In the genomic region with DNA sequence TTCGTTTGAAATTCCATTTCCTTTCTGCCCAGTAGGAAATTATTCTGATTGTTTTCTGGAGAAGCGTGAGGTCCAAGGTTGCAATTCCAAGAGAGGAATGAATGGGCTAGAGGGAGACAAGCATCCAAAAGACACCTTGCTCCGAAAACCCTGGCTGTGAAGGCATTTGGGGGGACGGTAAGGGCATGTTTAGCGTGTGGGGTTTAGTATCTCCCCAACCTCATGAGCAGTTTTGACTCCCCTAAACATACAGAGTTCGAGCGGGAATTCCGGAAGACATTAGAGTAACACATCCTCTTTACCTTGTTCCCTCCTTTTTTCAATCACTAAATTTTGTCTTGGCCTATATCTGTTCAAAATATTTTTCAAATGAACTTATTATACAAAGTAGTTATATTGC, we compare ENCODE assay signal across 8 mouse cellular contexts. TPM values are rescaled to one million over a fixed set of nuclear protein-coding genes. Genes with fewer than 3 reads are reported as not detected.
DNase-seq lines count a peak whose midpoint lies in the region; ATAC-seq and TF ChIP-seq lines count a peak whose summit lies in the region.

No protein-coding gene starts in this region.

- peaks cover 4% of the 10 kb centered on the region; the same call in 1 of the 2 replicates for H3K27me3 ChIP-seq in E14TG2a.4 (ENCODE audit: insufficient read depth, low read length)
- H3K27me3 ChIP-seq in liver, embryonic 13.5 days = peaks cover 97% of the 10 kb centered on the region

- peak overlapping the region; percentile 61; the same call in 1 of the 2 replicates for H3K27ac ChIP-seq in liver, embryonic 13.5 days

- no peak for ATAC-seq in liver, embryonic 13.5 days (ENCODE audit: low read depth)
- no peak for ATAC-seq in monocyte, adult 5-6 weeks (replicated peaks; ENCODE audit: insufficient number of reproducible peaks, low FRiP score, low TSS enrichment, poor library complexity, severe bottlenecking)

- H3K4me3 ChIP-seq in E14TG2a.4 (replicated peaks; ENCODE audit: low read length) = peak overlapping the region; percentile 84
- H3K4me3 ChIP-seq in liver, embryonic 13.5 days (replicated peaks) = peak overlapping the region; percentile 56

- DNase-seq in gastrocnemius, adult 18-20 months (ENCODE audit: low spot score) = peak; percentile 12
- no peak for DNase-seq in gastrocnemius, postnatal 25 days
- peak; percentile 56 for DNase-seq in forelimb bud, embryonic 11.5 days (ENCODE audit: low read depth, low spot score)
- no peak for DNase-seq in liver, embryonic 13.5 days
- no peak for DNase-seq in left cerebral cortex, postnatal 25 days (ENCODE audit: low spot score in 2 of 2)
- no peak for DNase-seq in right cerebral cortex, adult 18-20 months

- peaks cover 11% of the 10 kb centered on the region for H3K36me3 ChIP-seq in E14TG2a.4 (ENCODE audit: insufficient read depth, low read length)
- 0 out of 2 replicates have a peak, but pooled peaks cover 3% of the 10 kb centered on the region for H3K36me3 ChIP-seq in liver, embryonic 13.5 days

- WGBS in liver, embryonic 13.5 days (ENCODE audit: insufficient replicate concordance) = 3% methylated on average over 8 of the region's 8 CpGs

- intact Hi-C loops in left cerebral cortex, postnatal 25 days (cut with DNase I) = loop anchor here (1.0 to 10.0 kb wide), 5 partner anchors 79 to 410 kb away; no protein-coding TSS in a partner anchor

- H3K9me3 ChIP-seq in E14TG2a.4 (ENCODE audit: low read length) = no peaks in the 10 kb centered on the region
- H3K9me3 ChIP-seq in liver, embryonic 13.5 days (replicated peaks) = no peaks in the 10 kb centered on the region

- TF ChIP-seq CTCF in E14TG2a.4 (conservative IDR thresholded peaks at IDR 0.05; ENCODE audit: low read length) = no peak

- peaks cover 72% of the 10 kb centered on the region for H3K4me1 ChIP-seq in E14TG2a.4 (replicated peaks; ENCODE audit: low read depth, low read length)
- H3K4me1 ChIP-seq in liver, embryonic 13.5 days (replicated peaks) = peaks cover 64% of the 10 kb centered on the region

- peak overlapping the region; percentile 78 for H3K4me2 ChIP-seq in liver, embryonic 13.5 days

- no peak overlapping the region for H3K9ac ChIP-seq in liver, embryonic 13.5 days

RNA-seq across cellular contexts. Expression of a gene that starts 0.4 kb away (rescaled TPM):
- 10 to 100 TPM in 1 of 2 experiments, 1 to 10 TPM in 1; 7.6 to 13.0 TPM for total RNA-seq in gastrocnemius, adult 18-20 months (2021)
- 10 to 100 TPM in 1 of 2 experiments, 1 to 10 TPM in 1; 9.2 to 12.5 TPM for total RNA-seq in gastrocnemius, postnatal 25 days (2021)
- polyA plus RNA-seq in liver, embryonic 13.5 days (2015; fragmentation: Nextera tagmentation; extraction: Ambion mirVana) = 5.9 and 6.9 TPM in 2 replicates
- 71.3 to 116 TPM (median 105 TPM) in 3 replicates for total RNA-seq in monocyte, adult 5-6 weeks (2017)
- 10 to 100 TPM; 13.8 to 16.1 TPM for total RNA-seq in left cerebral cortex, postnatal 25 days (2021)

Comparison
In these comparisons a context has a peak if more than half of its experiments do, and no peak if none do; other contexts are left out.
1. DNase-seq: peak in gastrocnemius, adult 18-20 months (single experiment) and forelimb bud, embryonic 11.5 days (single experiment); none in gastrocnemius, postnatal 25 days (single experiment), liver, embryonic 13.5 days (single experiment), left cerebral cortex, postnatal 25 days (0 of 2) and right cerebral cortex, adult 18-20 months (single experiment).